Mouse (Mus musculus) kidney, embryonic 14.5 days (tissue): ENCODE results near the gene Lrrc7. TPM values are rescaled to one million over a fixed set of nuclear protein-coding genes. Genes with fewer than 3 reads are reported as not detected.

Source experiments
- ATAC-seq: fragments of 200-750 bp; cut with Nextera tagmentation; 2 replicates; pipeline ENCODE4 v1.8.0; 2017; ENCODE audit warnings: moderate number of reproducible peaks, mild to moderate bottlenecking, moderate TSS enrichment, moderate library complexity; ENCODE audit not compliant: low FRiP score, low TSS enrichment
- H3K27ac ChIP-seq: fragments of 300-500 bp; sonication (generic); 2 replicates; pipeline ENCODE4 v1.5.1; 2014; ENCODE audit warnings: low read depth, mild to moderate bottlenecking, low read length, moderate library complexity, mixed read lengths
- H3K27me3 ChIP-seq: fragments of 300-500 bp; sonication (generic); 2 replicates; pipeline ENCODE4 v1.6.1; 2014; ENCODE audit warnings: mild to moderate bottlenecking, low read length; ENCODE audit not compliant: control insufficient read depth, insufficient read depth
- H3K36me3 ChIP-seq: fragments of 300-500 bp; sonication (generic); 2 replicates; pipeline ENCODE4 v1.6.1; 2014; ENCODE audit warnings: low read length, mixed read lengths; ENCODE audit not compliant: control insufficient read depth, insufficient read depth
- H3K4me1 ChIP-seq: fragments of 300-500 bp; sonication (generic); 2 replicates; pipeline ENCODE4 v1.6.1; 2014; ENCODE audit warnings: low read length, mixed read lengths; ENCODE audit not compliant: control insufficient read depth, insufficient read depth
- H3K4me2 ChIP-seq: fragments of 300-500 bp; sonication (generic); replicated peaks from 2 replicates; pipeline ENCODE4 v1.6.1; 2014; ENCODE audit warnings: low read depth, mild to moderate bottlenecking, low read length
- H3K4me3 ChIP-seq: fragments of 300-500 bp; sonication (generic); 2 replicates; pipeline ENCODE4 v1.5.1; 2014; ENCODE audit warnings: mild to moderate bottlenecking, low read length
- H3K9ac ChIP-seq: fragments of 300-500 bp; sonication (generic); 2 replicates; pipeline ENCODE4 v1.6.1; 2014; ENCODE audit warnings: low read depth, mild to moderate bottlenecking, low read length, moderate library complexity
- H3K9me3 ChIP-seq: fragments of 300-500 bp; sonication (generic); 2 replicates; pipeline ENCODE4 v1.6.1; 2016; ENCODE audit warnings: low read length; ENCODE audit not compliant: control insufficient read depth
- WGBS: fragments of 180-500 bp; shearing (Covaris S2); extraction: QIAGEN DNeasy Blood & Tissue Kit; methylation state at CpG from one replicate; pipeline ENCODE4 v1.1.7; 2014; 5-methylcytosine and 5-hydroxymethylcytosine counted together
- polyA plus RNA-seq: library from polyadenylated mRNA; unstranded; fragments of >200 nt; fragmentation: Nextera tagmentation; extraction: Ambion mirVana; gene quantifications from 2 replicates; pipeline ENCODE4 v1.2.1, GENCODE M21; 2014

Gene Lrrc7
- polyA plus RNA-seq, 1 experiment from 2014 or later: 0.32 TPM

- H3K9me3 ChIP-seq: no peaks in the 10 kb centered on the region
- H3K4me3 ChIP-seq: no peak overlapping the region
- no peak for ATAC-seq
- H3K36me3 ChIP-seq: no peaks in the 10 kb centered on the region
- H3K27me3 ChIP-seq: no peaks in the 10 kb centered on the region
- 62% methylated on average over 5 of the region's 5 CpGs for WGBS
- no peaks in the 10 kb centered on the region for H3K4me1 ChIP-seq
- H3K9ac ChIP-seq: no peak overlapping the region
- H3K27ac ChIP-seq: no peak overlapping the region
- no peak overlapping the region for H3K4me2 ChIP-seq
Observed at GRCm38 (mm10) chr3:158077828-158078227, 484.2 kb downstream of the Lrrc7 start.

- H3K4me3 ChIP-seq: no peak overlapping the region
- ATAC-seq: no peak
- H3K4me1 ChIP-seq: no peaks in the 10 kb centered on the region
- H3K4me2 ChIP-seq: no peak overlapping the region
- H3K36me3 ChIP-seq: no peaks in the 10 kb centered on the region
- no peak overlapping the region for H3K27ac ChIP-seq
- no peak overlapping the region for H3K9ac ChIP-seq
- 51% methylated on average over 1 of the region's 1 CpGs for WGBS
- no peaks in the 10 kb centered on the region for H3K27me3 ChIP-seq
- no peaks in the 10 kb centered on the region for H3K9me3 ChIP-seq
Observed at GRCm38 (mm10) chr3:158077380-158077772, 484.6 kb downstream of the Lrrc7 start.

DNA sequence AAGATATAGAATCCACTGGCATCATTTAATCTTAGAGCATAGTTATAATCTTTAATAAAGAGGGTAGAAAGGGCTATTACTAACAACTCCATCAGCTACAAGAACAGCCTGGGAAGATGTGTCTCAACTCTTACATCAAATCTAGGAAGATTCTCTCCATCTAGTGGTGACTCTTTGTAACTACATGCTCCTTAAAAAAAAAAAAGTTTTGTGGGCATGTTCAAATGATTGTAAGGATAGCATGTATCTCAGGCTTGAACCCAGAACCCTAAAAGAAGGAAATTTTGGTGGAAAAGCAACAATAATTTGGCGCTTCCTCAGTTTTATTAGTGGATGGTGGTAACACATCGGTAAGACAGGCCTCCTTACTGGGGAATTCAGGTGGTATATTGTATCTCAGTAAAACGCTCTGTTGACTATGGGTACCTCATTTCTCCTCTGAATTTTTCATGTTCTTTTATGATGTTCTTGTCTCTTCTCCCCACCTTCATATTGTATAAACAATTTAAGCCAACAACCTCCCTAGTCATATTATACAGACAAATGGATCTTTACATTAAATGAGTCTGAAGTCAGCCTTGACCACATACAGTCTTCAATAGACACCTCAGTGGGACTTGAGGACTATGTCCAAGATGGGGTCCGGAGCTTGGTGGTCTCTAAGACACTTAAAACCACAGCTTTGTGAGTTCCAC is 485.2 kb downstream of the Lrrc7 start:
- no peak for ATAC-seq
- no peak overlapping the region for H3K4me2 ChIP-seq
- H3K4me3 ChIP-seq: no peak overlapping the region
- H3K27ac ChIP-seq: no peak overlapping the region
- no peaks in the 10 kb centered on the region for H3K27me3 ChIP-seq
- no peaks in the 10 kb centered on the region for H3K9me3 ChIP-seq
- no peaks in the 10 kb centered on the region for H3K36me3 ChIP-seq
- no peaks in the 10 kb centered on the region for H3K4me1 ChIP-seq
- no peak overlapping the region for H3K9ac ChIP-seq
- 50% methylated on average over 4 of the region's 4 CpGs for WGBS

DNA sequence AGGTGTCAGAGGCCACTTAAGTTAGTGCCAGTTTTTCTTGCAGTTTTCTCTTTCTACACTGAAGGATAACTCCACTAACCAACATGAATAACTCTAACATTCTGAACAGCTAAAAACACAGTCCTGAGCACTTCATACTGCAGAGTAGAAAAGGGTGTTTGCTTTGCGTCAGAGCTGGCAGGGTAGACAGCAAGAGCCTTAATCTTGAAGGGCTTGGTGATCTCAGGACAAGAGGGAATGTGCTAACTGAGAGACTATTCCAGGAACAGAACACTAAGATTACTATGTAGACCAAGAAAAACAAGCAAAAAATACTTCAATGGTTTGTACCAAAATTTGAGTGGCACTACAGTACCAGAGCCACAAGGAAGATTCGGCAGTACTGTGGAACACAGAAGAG is 487.0 kb downstream of the Lrrc7 start:
- no peaks in the 10 kb centered on the region for H3K4me1 ChIP-seq
- H3K27me3 ChIP-seq: no peaks in the 10 kb centered on the region
- no peaks in the 10 kb centered on the region for H3K36me3 ChIP-seq
- H3K4me2 ChIP-seq: no peak overlapping the region
- WGBS: 88% methylated on average over 2 of the region's 2 CpGs
- no peak overlapping the region for H3K27ac ChIP-seq
- ATAC-seq: no peak
- no peaks in the 10 kb centered on the region for H3K9me3 ChIP-seq
- no peak overlapping the region for H3K4me3 ChIP-seq
- no peak overlapping the region for H3K9ac ChIP-seq

- H3K4me2 ChIP-seq: no peak overlapping the region
- H3K4me1 ChIP-seq: no peaks in the 10 kb centered on the region
- H3K9ac ChIP-seq: no peak overlapping the region
- no peak overlapping the region for H3K4me3 ChIP-seq
- H3K27ac ChIP-seq: no peak overlapping the region
- H3K27me3 ChIP-seq: no peaks in the 10 kb centered on the region
- no peak for ATAC-seq
- peaks cover 11% of the 10 kb centered on the region; the same call in 1 of the 2 replicates for H3K36me3 ChIP-seq
- 69% methylated on average over 9 of the region's 9 CpGs for WGBS
- no peaks in the 10 kb centered on the region for H3K9me3 ChIP-seq
Observed at GRCm38 (mm10) chr3:158068613-158069263, 493.3 kb downstream of the Lrrc7 start.

- H3K4me2 ChIP-seq: no peak overlapping the region
- no peaks in the 10 kb centered on the region for H3K27me3 ChIP-seq
- no peaks in the 10 kb centered on the region for H3K9me3 ChIP-seq
- peaks cover 11% of the 10 kb centered on the region; the same call in 1 of the 2 replicates for H3K36me3 ChIP-seq
- H3K4me3 ChIP-seq: no peak overlapping the region
- no peak overlapping the region for H3K27ac ChIP-seq
- ATAC-seq: no peak
- H3K9ac ChIP-seq: no peak overlapping the region
- WGBS: 77% methylated on average over 7 of the region's 7 CpGs
- no peaks in the 10 kb centered on the region for H3K4me1 ChIP-seq
Observed at GRCm38 (mm10) chr3:158067916-158068315, 494.1 kb downstream of the Lrrc7 start.

GRCm38 (mm10) chr3:158065256-158065655 is 496.8 kb downstream of the Lrrc7 start:
- WGBS: 93% methylated on average over 2 of the region's 2 CpGs
- no peaks in the 10 kb centered on the region for H3K9me3 ChIP-seq
- no peak overlapping the region for H3K4me3 ChIP-seq
- no peaks in the 10 kb centered on the region for H3K27me3 ChIP-seq
- no peak overlapping the region for H3K27ac ChIP-seq
- no peak for ATAC-seq
- H3K4me2 ChIP-seq: no peak overlapping the region
- peaks cover 16% of the 10 kb centered on the region; the same call in 1 of the 2 replicates for H3K36me3 ChIP-seq
- no peak overlapping the region for H3K9ac ChIP-seq
- no peaks in the 10 kb centered on the region for H3K4me1 ChIP-seq

DNA sequence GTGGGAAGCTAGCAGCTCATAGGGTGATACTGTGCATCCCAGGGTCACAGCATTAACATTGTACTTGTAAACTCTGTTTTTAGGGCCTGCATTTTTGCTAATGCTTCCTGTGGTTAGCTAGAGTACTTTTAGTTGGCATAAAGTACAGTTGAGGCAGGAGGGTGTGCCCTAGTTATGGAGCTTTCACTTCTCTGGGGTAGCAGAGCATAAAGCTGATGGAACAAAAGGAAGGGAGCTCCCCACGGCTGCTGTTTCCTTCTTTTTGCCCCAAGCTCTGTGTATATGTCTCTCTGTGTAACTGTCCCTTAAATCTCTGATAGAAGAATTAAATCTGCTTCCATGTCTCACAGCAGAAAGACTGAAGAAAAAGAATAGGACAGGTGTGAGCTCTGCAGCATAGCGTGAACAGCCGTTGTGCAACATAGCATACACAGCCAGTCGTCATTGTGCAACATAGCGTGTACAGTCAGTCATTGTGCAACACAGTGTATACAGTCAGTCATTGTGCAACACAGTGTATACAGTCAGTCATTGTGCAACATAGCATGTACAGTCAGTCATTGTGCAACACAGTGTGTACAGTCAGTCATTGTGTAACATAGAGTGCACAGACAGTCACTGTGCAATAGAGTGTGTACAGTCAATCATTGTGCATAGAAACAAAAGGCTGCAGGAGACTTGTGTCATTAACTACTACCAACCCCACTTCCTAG is 500.1 kb downstream of the Lrrc7 start:
- Histone ChIP-seq H3K36me3 (peaks cover 41% of the 10 kb centered on the region), H3K4me2 (no peak overlapping the region), H3K27me3 (no peaks in the 10 kb centered on the region), H3K27ac (no peak overlapping the region), H3K4me1 (no peaks in the 10 kb centered on the region), H3K9ac (no peak overlapping the region), H3K9me3 (no peaks in the 10 kb centered on the region), H3K4me3 (no peak overlapping the region)
- no peak for ATAC-seq
- WGBS: 93% methylated on average over 5 of the region's 5 CpGs
